Mouse (Mus musculus): ENCODE data around the gene Hes2. TPM values are rescaled to one million over a fixed set of nuclear protein-coding genes. Genes with fewer than 3 reads are reported as not detected.
A peak's percentile ranks its signal among the peaks of the same experiment; 100 is the strongest.

Hes2 gene
- total RNA-seq, 2 experiments from 2014 or later, result not detected

- DNase-seq, result no peak
- intact Hi-C loops (cut with DNase I), result no loop called here
Observed at GRCm38 (mm10) chr4:152157779-152158584, 685 bp upstream of the Hes2 start.

- intact Hi-C loops (cut with DNase I), result no loop called here
- DNase-seq, result no peak
Observed at GRCm38 (mm10) chr4:152159285-152159678, 615 bp downstream of the Hes2 start.

DNA sequence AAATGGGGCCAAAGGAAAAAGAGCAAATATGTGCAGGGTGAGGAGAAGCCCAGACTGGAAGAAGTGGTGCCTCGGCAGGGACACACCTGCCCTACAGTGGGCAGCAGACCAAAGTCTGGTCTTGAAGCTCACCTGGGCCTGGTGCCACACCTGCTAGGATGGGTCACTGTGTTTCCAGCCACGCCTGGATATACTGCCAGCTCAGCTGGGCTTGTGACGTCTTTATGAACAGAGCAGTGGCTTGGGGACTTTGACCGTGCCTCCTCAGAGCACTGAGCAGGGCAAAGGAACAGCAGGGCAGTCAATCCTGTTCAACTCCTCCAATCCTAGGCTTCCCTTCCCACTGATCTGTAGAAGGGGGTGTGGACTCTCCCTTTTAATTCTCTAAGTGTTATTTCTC is 2.1 kb downstream of the Hes2 start:
- intact Hi-C loops (cut with DNase I), result no loop called here
- no peak for DNase-seq

DNA sequence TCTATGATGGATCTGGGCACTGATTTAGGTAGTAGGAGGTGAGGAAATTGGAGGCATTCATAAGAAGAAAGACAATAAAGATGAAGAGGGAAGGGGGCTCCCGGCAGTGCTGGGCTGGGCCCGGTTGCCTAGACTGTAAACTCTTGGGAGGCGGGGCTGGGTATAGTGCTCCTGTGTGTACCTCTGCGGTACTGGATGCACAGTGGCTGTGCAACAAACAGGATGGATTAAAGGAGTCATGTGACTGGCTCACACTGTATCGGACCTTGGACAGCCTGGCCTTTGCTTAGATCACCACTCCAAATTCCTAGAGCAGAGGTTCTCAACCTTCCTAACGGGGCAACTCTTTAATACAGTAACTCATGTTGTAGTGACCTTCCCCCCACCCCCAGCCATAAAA is 2.9 kb downstream of the Hes2 start:
- intact Hi-C loops (cut with DNase I), result no loop called here

GRCm38 (mm10) chr4:152162748-152163147 is 4.1 kb downstream of the Hes2 start:
- intact Hi-C loops (cut with DNase I), result no loop called here
- DNase-seq, result no peak

More for the DNA sequence above, 2.9 kb downstream of the Hes2 start:
- DNase-seq, result no peak

DNA sequence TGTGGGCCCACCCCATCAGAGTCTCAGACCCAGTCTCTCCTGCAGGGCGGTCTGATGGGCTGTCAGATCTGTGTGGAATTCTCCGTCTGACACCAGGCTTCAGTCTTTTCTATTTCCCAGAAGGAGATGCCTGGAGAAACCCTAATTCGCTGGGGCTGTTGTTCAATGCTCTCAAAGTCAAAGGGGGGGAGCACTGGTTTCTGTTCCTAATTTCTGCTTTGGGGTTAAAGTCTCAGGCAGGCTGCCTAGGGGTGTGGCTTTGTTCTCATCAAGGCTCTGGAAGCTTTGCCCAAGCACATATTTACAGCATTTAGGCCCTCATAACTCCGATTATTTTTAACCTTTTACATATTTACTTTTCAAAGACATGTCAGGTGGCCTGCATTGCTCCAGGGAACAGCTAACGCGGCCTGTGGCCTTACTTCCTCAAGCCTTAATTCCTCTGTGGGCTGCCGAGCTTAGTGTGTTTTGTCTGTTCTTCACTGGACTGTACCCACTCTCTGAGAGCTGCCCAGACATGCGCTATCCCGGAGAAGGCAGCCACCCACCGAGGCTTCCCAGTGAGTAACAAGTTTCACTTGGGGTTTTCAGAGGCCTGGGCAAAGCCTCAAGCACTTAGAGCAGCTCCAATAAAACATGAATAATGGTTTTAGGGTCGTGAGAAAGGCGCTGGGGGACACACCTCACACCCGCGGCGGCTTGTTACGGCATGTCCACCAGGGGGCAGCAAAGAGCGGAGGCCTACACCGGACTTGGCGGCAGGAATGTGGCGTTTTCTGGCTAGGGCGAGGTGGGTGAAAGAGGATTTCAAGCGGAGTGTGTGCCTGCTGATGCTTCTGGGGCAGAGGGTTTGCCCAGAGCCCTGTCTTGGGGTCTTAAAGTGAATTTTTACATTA is 6.6 kb downstream of the Hes2 start:
- DNase-seq, result peak; percentile 67 to 71
- intact Hi-C loops (cut with DNase I), result no loop called here

DNA sequence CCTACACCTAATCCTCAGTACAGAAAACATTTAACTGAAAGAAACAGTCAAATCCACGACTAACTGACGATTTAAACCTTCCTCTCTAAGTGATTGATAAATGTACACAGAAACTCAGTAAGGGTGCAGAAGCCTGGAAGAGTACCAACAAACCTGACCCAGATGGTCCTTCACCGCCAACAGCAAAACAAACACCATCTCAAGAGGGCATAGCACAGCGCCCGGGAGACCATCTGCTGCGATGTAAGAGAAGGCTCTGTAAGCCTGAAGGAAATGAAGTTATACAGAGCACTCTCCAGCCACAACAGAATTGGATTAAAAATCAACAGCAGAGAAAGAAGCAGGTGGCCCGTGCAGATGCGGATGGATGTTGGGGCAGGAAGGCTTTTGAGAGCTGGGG is 9.4 kb downstream of the Hes2 start:
- intact Hi-C loops (cut with DNase I), result no loop called here

GRCm38 (mm10) chr4:152169103-152169502 is 10.4 kb downstream of the Hes2 start:
- no peak for DNase-seq
- intact Hi-C loops (cut with DNase I), result no loop called here

More for the DNA sequence above, 9.4 kb downstream of the Hes2 start:
- no peak for DNase-seq

DNA sequence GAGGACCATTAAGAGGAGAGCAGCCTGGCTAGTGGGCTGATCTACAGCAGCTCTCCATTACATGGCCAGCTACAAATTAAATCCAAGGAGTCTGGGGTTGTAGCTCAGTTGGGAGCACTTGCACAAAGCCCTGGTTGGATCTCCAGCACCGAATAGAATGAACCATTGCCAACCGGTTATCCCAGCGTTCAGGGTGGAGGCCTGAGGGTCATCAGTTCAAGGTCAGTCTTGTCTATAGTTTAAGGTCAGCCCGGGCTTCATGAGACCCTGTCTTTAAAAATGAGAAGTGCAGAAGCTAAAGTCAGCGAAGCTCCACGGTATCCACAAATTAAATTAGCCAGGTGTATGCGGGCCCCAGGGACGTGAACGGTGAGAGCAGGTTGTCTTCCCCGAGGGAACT is 11.6 kb downstream of the Hes2 start:
- intact Hi-C loops (cut with DNase I), result no loop called here
- no peak for DNase-seq

- intact Hi-C loops (cut with DNase I), result no loop called here
- no peak for DNase-seq
Observed at GRCm38 (mm10) chr4:152171543-152171942, 12.9 kb downstream of the Hes2 start.

GRCm38 (mm10) chr4:152173041-152173440 is 14.4 kb downstream of the Hes2 start:
- intact Hi-C loops (cut with DNase I), result loop anchor here (1.0 to 2.0 kb wide), 2 partner anchors 41 to 110 kb away; no protein-coding TSS in a partner anchor
- DNase-seq, result peak; percentile 70

- intact Hi-C loops (cut with DNase I), result loop anchor here (1.0 to 2.0 kb wide), 2 partner anchors 40 to 109 kb away; no protein-coding TSS in a partner anchor
- DNase-seq, result no peak
Observed at GRCm38 (mm10) chr4:152173956-152174355, 15.3 kb downstream of the Hes2 start.

- DNase-seq, result no peak
- intact Hi-C loops (cut with DNase I), result no loop called here
Observed at GRCm38 (mm10) chr4:152176638-152177037, 18.0 kb downstream of the Hes2 start.

GRCm38 (mm10) chr4:152177174-152177536 is 18.5 kb downstream of the Hes2 start:
- intact Hi-C loops (cut with DNase I), result no loop called here

GRCm38 (mm10) chr4:152177537-152178343 is 19.1 kb downstream of the Hes2 start, which contains the start of gene Acot7:
Acot7 (plus strand) TSS chr4:152178134.
- intact Hi-C loops (cut with DNase I), result no loop called here
- peak; percentile 78 to 88 for DNase-seq

More at GRCm38 (mm10) chr4:152177174-152177536, 18.5 kb downstream of the Hes2 start:
- peak in 1 of 2 experiments; percentile 4 for DNase-seq

- peak in 1 of 2 experiments; percentile 24 for DNase-seq
- intact Hi-C loops (cut with DNase I), result no loop called here
Observed at GRCm38 (mm10) chr4:152178344-152178864, 19.7 kb downstream of the Hes2 start.

DNA sequence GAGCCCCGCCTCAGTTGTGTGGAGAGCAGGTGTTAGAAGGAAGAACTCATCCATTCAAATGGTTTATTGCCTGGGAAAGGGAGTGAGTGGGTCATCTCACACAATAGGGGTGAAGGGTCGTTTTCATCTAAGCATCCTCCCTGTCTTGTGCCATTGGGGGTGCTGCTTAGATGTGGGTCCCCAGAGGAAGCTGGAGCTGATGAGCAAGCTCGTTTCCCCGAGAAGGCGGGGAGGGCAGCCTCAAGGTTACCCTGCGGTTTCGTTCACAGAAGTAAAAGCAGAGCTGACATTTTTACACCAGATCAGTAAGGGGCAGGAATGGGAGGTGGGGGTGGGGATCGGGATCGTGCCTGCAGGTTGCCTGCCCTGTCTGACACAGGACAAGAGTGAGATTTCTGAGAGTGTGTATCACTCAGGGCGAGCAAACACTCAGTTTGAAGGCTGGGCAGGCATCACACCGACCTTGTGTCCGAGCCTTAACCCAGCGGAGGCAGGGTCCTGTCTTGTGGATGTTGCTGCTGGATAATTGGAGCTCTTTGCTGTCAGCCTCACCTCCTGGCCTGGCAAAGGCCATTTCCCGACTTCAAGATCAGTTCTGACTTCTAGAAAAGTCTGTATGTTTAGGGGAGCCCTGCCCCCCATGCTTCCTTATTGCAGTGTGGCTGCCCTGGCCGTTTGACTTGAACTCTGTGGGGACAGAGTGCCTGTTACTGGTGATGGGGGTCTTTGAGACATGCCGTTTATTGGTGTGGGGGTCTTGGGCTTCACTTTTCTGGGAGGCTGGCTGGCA is 20.4 kb downstream of the Hes2 start:
- DNase-seq, result peak in 1 of 2 experiments; percentile 10
- intact Hi-C loops (cut with DNase I), result no loop called here

GRCm38 (mm10) chr4:152179946-152180660 is 21.4 kb downstream of the Hes2 start:
- peak in 1 of 2 experiments; percentile 10 for DNase-seq
- intact Hi-C loops (cut with DNase I), result loop anchor here (2.0 kb wide), 1 partner anchor 21 kb away; no protein-coding TSS in a partner anchor

Measured in gastrocnemius, postnatal 36 days (tissue).